Mouse (Mus musculus) cerebellum, postnatal 25 days (tissue): ENCODE results near the gene Srbd1.

Experiments
- DNase-seq, 2 experiments: peaks; one replicate each; pipeline ENCODE4 v3.0.0; 2021; ENCODE audit warnings: mixed read lengths in 2 of 2

The Srbd1 gene

GRCm38 (mm10) chr17:86032113-86032714 lies 112.8 kb downstream of the Srbd1 start:
- DNase-seq = no peak

GRCm38 (mm10) chr17:86030016-86030415 lies 115.0 kb downstream of the Srbd1 start:
- no peak for DNase-seq

GRCm38 (mm10) chr17:86029175-86029574 lies 115.8 kb downstream of the Srbd1 start:
- no peak for DNase-seq

GRCm38 (mm10) chr17:86027577-86028199 lies 117.3 kb downstream of the Srbd1 start:
- DNase-seq = no peak

GRCm38 (mm10) chr17:86024589-86024988 lies 120.4 kb downstream of the Srbd1 start:
- no peak for DNase-seq

- no peak for DNase-seq
These were observed 122.6 kb downstream of the Srbd1 start for GRCm38 (mm10) chr17:86022366-86022765.

- DNase-seq = no peak
These were observed 123.2 kb downstream of the Srbd1 start for GRCm38 (mm10) chr17:86021815-86022214.

- DNase-seq = no peak
These were observed 123.7 kb downstream of the Srbd1 start for GRCm38 (mm10) chr17:86021231-86021630.

GRCm38 (mm10) chr17:86019793-86020192 lies 125.2 kb downstream of the Srbd1 start:
- no peak for DNase-seq

- DNase-seq = no peak
These were observed 130.7 kb downstream of the Srbd1 start for GRCm38 (mm10) chr17:86014246-86014645.

GRCm38 (mm10) chr17:86012576-86012975 lies 132.4 kb downstream of the Srbd1 start:
- no peak for DNase-seq

GRCm38 (mm10) chr17:86011849-86012248 lies 133.1 kb downstream of the Srbd1 start:
- DNase-seq = no peak

- DNase-seq = no peak
These were observed 136.6 kb downstream of the Srbd1 start for GRCm38 (mm10) chr17:86008401-86008800.

GRCm38 (mm10) chr17:86002113-86002512 lies 142.9 kb downstream of the Srbd1 start:
- DNase-seq = no peak

- no peak for DNase-seq
These were observed 143.3 kb downstream of the Srbd1 start for GRCm38 (mm10) chr17:86001667-86002066.

GRCm38 (mm10) chr17:85995727-85996126 lies 149.2 kb downstream of the Srbd1 start:
- peak; percentile 48 to 76 for DNase-seq

GRCm38 (mm10) chr17:85995086-85995485 lies 149.9 kb downstream of the Srbd1 start:
- DNase-seq = no peak

GRCm38 (mm10) chr17:85989058-85989769 lies 155.8 kb downstream of the Srbd1 start:
- DNase-seq = no peak

- no peak for DNase-seq
These were observed 157.4 kb downstream of the Srbd1 start for GRCm38 (mm10) chr17:85987531-85987930.

GRCm38 (mm10) chr17:85986624-85987023 lies 158.4 kb downstream of the Srbd1 start:
- DNase-seq = no peak

GRCm38 (mm10) chr17:85986181-85986580 lies 158.8 kb downstream of the Srbd1 start:
- DNase-seq = no peak

GRCm38 (mm10) chr17:85985131-85985530 lies 159.8 kb downstream of the Srbd1 start:
- no peak for DNase-seq

- no peak for DNase-seq
These were observed 162.7 kb downstream of the Srbd1 start for GRCm38 (mm10) chr17:85982271-85982670.

- DNase-seq = no peak
These were observed 163.1 kb downstream of the Srbd1 start for GRCm38 (mm10) chr17:85981869-85982268.
